Mouse (Mus musculus) heart, adult 18-20 months (tissue): ENCODE measurements around the gene Fgf2. TPM values are rescaled to one million over a fixed set of nuclear protein-coding genes. Genes with fewer than 3 reads are reported as not detected.

Source experiments
- DNase-seq, 2 experiments: peaks; one replicate each; pipeline ENCODE4 v3.0.0; 2021 to 2022; ENCODE audit warnings: mixed read lengths in 1 of 2
- total RNA-seq, 2 experiments: library from RNA; stranded (reverse); gene quantifications; 2 replicates each; pipeline ENCODE4 v1.2.3; 2021

Fgf2 gene
- total RNA-seq, 2 experiments from 2014 or later, result 5.3 to 12.0 TPM

DNA sequence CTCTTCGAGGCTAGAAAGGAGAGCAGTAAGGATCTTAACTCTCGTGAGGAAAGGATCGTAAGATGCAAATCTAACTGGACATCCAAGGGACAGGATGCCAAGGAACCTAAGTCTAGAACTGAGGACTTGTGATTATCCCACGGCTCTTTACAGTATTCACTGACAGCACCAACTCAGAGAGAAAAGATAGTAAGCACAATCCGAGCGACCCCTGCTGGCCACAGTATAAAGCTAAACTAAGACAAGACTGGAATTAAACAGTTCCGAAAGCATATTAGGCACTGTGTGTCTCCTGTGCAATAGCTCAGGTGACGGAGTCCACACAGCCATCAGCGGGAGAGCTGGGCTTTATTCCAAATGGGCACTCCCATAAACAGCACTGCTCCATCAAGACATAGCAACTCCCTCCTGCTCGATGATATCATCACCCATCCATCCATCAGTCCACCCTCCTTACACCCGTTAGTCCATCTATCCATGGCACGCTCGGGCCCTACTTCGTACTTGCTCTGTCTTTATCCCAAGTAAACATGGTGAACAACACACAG is 66.3 kb downstream of the Fgf2 start:
- peak; percentile 79 to 94 for DNase-seq

GRCm38 (mm10) chr3:37418341-37418740 is 70.2 kb downstream of the Fgf2 start:
- DNase-seq, result no peak

GRCm38 (mm10) chr3:37418961-37419457 is 70.9 kb downstream of the Fgf2 start:
- no peak for DNase-seq

DNA sequence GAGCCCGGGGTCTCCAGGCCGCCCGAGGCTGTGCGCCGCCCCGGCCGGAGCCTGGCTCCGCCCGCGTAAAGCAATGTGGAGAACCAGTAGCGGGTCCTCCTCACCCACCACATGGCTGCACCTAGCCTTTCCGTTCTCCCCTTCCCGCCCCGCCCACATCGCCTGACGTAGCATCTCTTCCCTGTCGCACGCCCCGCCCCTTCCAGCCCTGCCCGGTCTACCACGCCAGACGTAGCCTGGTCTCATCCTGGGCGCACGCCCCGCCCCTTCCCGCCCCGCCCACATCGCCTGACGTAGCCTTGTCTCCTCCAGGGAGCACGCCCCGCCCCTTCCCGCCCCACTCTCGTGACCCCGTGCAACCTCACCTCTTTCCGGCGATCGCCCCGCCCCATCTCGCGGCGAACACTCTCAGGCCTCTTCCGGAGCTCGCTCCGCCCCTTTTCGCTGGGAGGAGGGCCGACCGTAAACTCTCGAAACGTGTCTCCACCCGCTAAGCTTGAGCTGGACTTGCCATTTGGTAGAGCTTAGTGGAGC is 71.4 kb downstream of the Fgf2 start, which contains the start of gene Spata5:
Spata5 (plus strand) TSS at position 439 of the 534 bp plus-strand sequence.
- peak; percentile 97 to 98 for DNase-seq

GRCm38 (mm10) chr3:37420072-37420471 is 71.9 kb downstream of the Fgf2 start, which contains the start of gene Nudt6:
TSS of gene Nudt6 (minus strand) at chr3:37420211.
- DNase-seq, result peak; percentile 91 to 94

DNA sequence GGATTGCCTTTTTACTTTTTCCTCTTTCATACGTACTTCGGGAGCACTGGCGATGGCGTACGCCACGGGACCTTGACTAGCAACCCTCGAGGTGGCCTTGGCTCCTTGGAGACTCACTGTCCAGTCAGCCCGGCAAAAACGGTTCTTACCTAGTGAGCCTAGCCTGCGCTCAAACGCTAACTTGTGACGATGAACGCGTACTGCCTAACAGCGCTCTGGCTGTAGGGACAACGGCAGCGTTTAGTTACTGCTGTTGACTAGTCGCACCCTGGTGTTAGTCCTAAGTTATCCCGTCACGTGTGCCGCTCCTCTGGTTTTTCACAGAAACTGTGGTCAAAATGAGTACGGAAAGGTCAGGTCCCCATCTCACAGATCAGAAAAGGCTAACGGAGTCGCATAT is 72.5 kb downstream of the Fgf2 start:
- no peak for DNase-seq

DNA sequence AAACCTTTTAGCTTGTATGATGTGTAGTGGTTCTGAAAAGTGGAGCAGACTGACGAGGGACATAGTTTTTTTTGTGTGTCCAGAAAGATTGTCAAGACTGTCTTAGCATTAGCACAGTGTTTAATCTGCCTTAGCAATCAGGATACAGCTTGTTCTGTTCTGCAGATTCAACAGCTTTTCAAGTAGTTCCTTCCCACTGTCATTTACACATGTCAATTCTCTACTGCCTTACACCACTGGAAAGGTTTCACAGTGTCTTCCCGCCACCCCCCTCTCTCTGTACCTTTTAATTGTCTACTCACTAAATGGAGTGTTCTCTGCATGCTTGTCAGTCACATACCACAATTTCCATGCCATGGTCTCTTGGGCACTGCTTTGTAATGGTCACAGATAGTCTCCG is 73.0 kb downstream of the Fgf2 start:
- no peak for DNase-seq

GRCm38 (mm10) chr3:37426069-37426468 is 77.9 kb downstream of the Fgf2 start:
- DNase-seq, result no peak

- DNase-seq, result no peak
Observed at GRCm38 (mm10) chr3:37430359-37430758, 82.2 kb downstream of the Fgf2 start.

DNA sequence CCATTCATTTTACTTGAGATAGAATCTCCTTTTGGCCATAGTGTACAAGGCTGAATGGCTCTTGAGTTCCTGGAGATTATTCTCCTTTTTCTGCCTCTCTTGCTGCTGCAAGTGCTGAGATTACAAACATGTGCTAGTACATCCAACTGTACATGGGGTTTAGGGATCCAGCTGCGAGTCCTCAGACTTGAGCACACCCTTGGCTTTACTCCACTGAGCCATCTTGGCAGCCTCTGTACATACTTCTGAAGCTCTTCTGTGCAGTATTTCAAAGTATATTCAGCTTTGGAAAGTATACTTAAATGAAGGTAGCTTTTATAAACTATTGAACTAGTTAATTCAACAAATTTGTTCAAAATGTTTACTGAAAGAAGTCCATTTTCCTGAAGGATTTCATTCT is 91.6 kb downstream of the Fgf2 start:
- peak; percentile 36 to 43 for DNase-seq

- DNase-seq, result no peak
Observed at GRCm38 (mm10) chr3:37443409-37443808, 95.3 kb downstream of the Fgf2 start.

DNA sequence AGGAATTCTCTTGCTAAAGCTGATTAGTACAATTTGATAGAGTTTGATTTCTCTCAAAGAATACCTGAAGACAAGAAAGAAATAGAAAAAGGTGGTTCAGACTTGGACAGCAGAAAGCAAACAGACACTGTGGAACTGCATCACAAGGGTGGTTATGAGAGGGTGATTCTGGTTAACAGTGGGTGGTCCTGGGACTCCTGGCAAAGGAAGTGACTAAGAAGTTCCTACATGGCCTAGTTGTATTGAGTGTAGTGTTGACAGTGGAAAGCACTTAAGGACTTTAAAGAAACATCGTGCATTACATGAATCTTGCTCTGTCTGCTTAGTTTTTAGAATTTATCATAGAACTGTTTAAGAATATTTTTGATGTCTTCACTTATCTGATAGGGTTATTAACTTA is 107.8 kb downstream of the Fgf2 start:
- DNase-seq, result no peak

Other genes starting within 250 kb of the Fgf2 start
- not detected for gene Il2, start 222.4 kb upstream of the Fgf2 start, total RNA-seq
- not detected for gene Il21, start 115.7 kb upstream of the Fgf2 start, total RNA-seq
- gene Bbs12, start 35.8 kb upstream of the Fgf2 start, total RNA-seq, result 1 to 10 TPM in 1 of 2 experiments, under 1 TPM in 1; 0.77 to 1.2 TPM
- gene Cetn4, start 35.6 kb upstream of the Fgf2 start, total RNA-seq, result under 1 TPM; 0.37 to 0.95 TPM
- 10 to 100 TPM; 12.0 to 17.3 TPM for gene Spata5, start 71.5 kb downstream of the Fgf2 start, total RNA-seq
- 10 to 100 TPM; 34.0 to 37.3 TPM for gene Nudt6, start 71.9 kb downstream of the Fgf2 start, total RNA-seq